Mouse (Mus musculus): ENCODE measurements at regions not wholly inside any gene's neighbourhood (a gene's known extent, or its start where the extent isn't known, plus 50 kb on each side); places are given as distances from the start of the nearest gene placed in this dataset.

DNA sequence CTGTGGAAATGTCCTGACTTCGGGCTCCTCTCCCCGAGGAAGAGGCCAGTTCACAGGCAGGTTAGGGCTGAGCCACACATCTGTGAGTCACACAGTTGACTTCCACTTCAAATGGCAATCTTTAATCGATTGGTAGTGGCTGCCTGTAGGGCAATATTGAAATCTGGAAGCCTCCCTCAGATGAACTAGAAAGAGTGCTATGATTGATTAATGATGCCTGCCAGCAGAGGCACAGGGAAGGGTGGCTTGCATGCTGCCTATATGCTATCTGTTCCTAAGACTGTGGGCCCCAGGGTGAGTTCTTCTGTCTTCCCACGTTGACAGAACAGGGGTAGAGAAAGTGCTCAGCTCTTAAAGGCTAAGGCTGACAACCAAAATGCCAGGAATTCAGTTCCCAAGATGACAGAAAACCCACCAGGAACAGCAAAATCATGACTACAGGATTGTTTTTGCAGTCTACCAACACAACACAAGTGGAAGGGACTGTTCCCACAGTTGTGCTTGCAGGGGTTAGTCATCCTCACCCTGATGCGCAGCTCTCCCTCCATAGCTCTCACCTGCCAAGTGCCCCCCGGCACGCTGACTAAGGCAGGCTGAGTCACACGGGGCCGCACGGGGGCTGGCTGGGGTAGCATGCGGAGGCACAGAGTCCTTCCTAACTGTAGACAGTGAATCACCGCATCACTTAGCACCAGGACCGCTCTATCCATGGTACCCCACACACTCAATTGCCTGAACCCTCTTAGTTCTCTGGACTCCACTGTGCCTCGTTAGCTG, 81.4 kb upstream of the Smad3 start:
- TF ChIP-seq CTCF (IDR thresholded peaks at IDR 0.05; ENCODE audit: low read depth), result no peak
- TF ChIP-seq EP300 (IDR thresholded peaks at IDR 0.05; ENCODE audit: low read depth), result no peak

Data from liver, embryonic 14.5 days (tissue).